Mouse (Mus musculus): ENCODE data around the gene Pgam5.

DNA sequence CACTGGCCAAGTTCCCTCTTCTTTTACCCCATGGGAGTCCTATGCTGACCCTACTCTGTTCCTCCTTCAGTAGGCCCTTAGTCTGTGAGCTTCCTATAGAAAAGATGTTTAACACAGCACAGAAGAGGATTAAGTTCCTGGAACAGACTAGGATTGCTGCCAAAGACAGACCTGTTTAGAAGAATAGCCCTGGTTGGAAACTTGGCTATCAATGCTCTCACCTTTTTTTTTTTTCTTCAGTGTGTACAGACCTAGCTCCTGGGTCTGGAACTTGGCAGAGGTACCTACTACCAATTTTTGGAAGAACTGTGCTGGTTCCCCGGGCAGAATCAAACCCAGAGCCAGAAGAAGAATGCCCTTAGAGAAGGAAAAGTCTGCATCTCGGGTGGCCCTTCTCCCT is 6.7 kb upstream of the Pgam5 start:
- TF ChIP-seq CTCF (IDR thresholded peaks at IDR 0.05; ENCODE audit: borderline replicate concordance, control insufficient read depth, extremely low read depth, insufficient read depth, low read length, poor library complexity) (no peak), POLR2A (IDR thresholded peaks at IDR 0.05; ENCODE audit: control insufficient read depth, extremely low read depth, insufficient read depth, low read length, poor library complexity) (no peak)
